Mouse (Mus musculus) leukemia stem cell, adult 10-12 weeks (primary cell): Measurements from ENCODE around the gene Ccng2. TPM values are rescaled to one million over a fixed set of nuclear protein-coding genes. Genes with fewer than 3 reads are reported as not detected.

ENCODE experiments used
- polyA plus RNA-seq: library from polyadenylated mRNA; stranded (reverse); fragments of >175 nt; gene quantifications from 2 replicates; pipeline ENCODE4 v1.2.3, GENCODE M21; 2012; ENCODE audit warnings: low replicate concordance

The Ccng2 gene
- 7.0 and 12.2 TPM in 2 replicates for polyA plus RNA-seq

GRCm38 (mm10) chr5:93266883-93267704 lies at the start of gene Ccng2:
TSS of gene Ccng2 (plus strand) at chr5:93267257.

Other genes starting within 250 kb of the Ccng2 start
- gene Sowahb, start 222.2 kb upstream of the Ccng2 start, polyA plus RNA-seq: not detected in 2 replicates
- gene Sept11, start 173.8 kb upstream of the Ccng2 start, polyA plus RNA-seq: 12.9 and 14.1 TPM in 2 replicates
- gene Ccni, start 60.8 kb upstream of the Ccng2 start, polyA plus RNA-seq: 97.0 and 175 TPM in 2 replicates
- gene 2010109A12Rik, start 60.7 kb upstream of the Ccng2 start, polyA plus RNA-seq: not detected in 2 replicates